Mouse (Mus musculus) midbrain, embryonic 11.5 days (tissue): ENCODE data around the gene Slc22a14. TPM values are rescaled to one million over a fixed set of nuclear protein-coding genes. Genes with fewer than 3 reads are reported as not detected.
A peak's percentile ranks its signal among the peaks of the same experiment; 100 is the strongest.

ENCODE experiments used
- ATAC-seq: fragments of 200-750 bp; cut with Nextera tagmentation; 2 replicates; pipeline ENCODE4 v1.8.0; 2017; ENCODE audit warnings: moderate TSS enrichment, moderate library complexity; ENCODE audit not compliant: low FRiP score
- DNase-seq: peaks from one replicate; pipeline ENCODE4 v3.0.0; 2015; ENCODE audit warnings: low spot score; ENCODE audit errors: missing footprints
- H3K27ac ChIP-seq: fragments of 300-500 bp; sonication (generic); 2 replicates; pipeline ENCODE4 v1.5.1; 2014; ENCODE audit warnings: low read depth, low read length
- H3K27me3 ChIP-seq: fragments of 300-500 bp; sonication (generic); 2 replicates; pipeline ENCODE4 v1.6.1; 2014; ENCODE audit warnings: mild to moderate bottlenecking, low read length, moderate library complexity, mixed read lengths; ENCODE audit not compliant: control insufficient read depth, insufficient read depth
- H3K36me3 ChIP-seq: fragments of 300-500 bp; sonication (generic); 2 replicates; pipeline ENCODE4 v1.6.1; 2014; ENCODE audit warnings: mild to moderate bottlenecking, low read length, moderate library complexity, mixed read lengths; ENCODE audit not compliant: control insufficient read depth, insufficient read depth
- H3K4me1 ChIP-seq: fragments of 300-500 bp; sonication (generic); 2 replicates; pipeline ENCODE4 v1.6.1; 2014; ENCODE audit warnings: low read length; ENCODE audit not compliant: control insufficient read depth, insufficient read depth
- H3K4me2 ChIP-seq: fragments of 300-500 bp; sonication (generic); 2 replicates; pipeline ENCODE4 v1.6.1; 2014; ENCODE audit warnings: mild to moderate bottlenecking, moderate library complexity
- H3K4me3 ChIP-seq: fragments of 300-500 bp; sonication (generic); 2 replicates; pipeline ENCODE4 v1.5.1; 2014; ENCODE audit warnings: low read depth, low read length
- H3K9ac ChIP-seq: fragments of 300-500 bp; sonication (generic); 2 replicates; pipeline ENCODE4 v1.6.1; 2014; ENCODE audit warnings: low read length
- H3K9me3 ChIP-seq: fragments of 300-500 bp; sonication (generic); 2 replicates; pipeline ENCODE4 v1.6.1; 2016; ENCODE audit warnings: low read length; ENCODE audit not compliant: control insufficient read depth
- WGBS: fragments of 180-500 bp; shearing (Covaris S2); extraction: QIAGEN DNeasy Blood & Tissue Kit; methylation state at CpG from one replicate; pipeline ENCODE4 v1.1.7; 2014; 5-methylcytosine and 5-hydroxymethylcytosine counted together
- polyA plus RNA-seq: library from polyadenylated mRNA; unstranded; fragments of >200 nt; fragmentation: Nextera tagmentation; extraction: Ambion mirVana; gene quantifications from 2 replicates; pipeline ENCODE4 v1.2.1, GENCODE M21; 2014

Slc22a14 gene
- polyA plus RNA-seq, 1 experiment from 2014 or later, result not detected

- Histone ChIP-seq H3K27ac (no peak within 1 kb of the TSS), H3K4me3 (peak within 1 kb of the TSS; percentile 48), H3K4me1 (no peaks in the 10 kb centered on the region; the same call in 1 of the 2 replicates), H3K36me3 (no peaks in the 10 kb centered on the region), H3K4me2 (peak within 1 kb of the TSS; percentile 53), H3K9ac (peak within 1 kb of the TSS; percentile 45), H3K27me3 (peaks cover 7% of the 10 kb centered on the region), H3K9me3 (no peaks in the 10 kb centered on the region)
- ATAC-seq (peak; percentile 91), DNase-seq (peak; percentile 97)
- under 1% methylated on average over 65 of the region's 65 CpGs for WGBS
These were observed 208.8 kb downstream of the Slc22a14 start, which contains the start of gene Acaa1b for GRCm38 (mm10) chr9:119156278-119157201. Gene Acaa1b, minus strand, starts transcription at chr9:119157093.

- peaks cover 7% of the 10 kb centered on the region for H3K27me3 ChIP-seq
- DNase-seq (no peak), ATAC-seq (no peak)
- no peaks in the 10 kb centered on the region; the same call in 1 of the 2 replicates for H3K4me1 ChIP-seq
- H3K9ac ChIP-seq, result no peak overlapping the region
- no peaks in the 10 kb centered on the region for H3K9me3 ChIP-seq
- H3K4me3 ChIP-seq, result no peak overlapping the region
- H3K4me2 ChIP-seq, result no peak overlapping the region
- no peak overlapping the region for H3K27ac ChIP-seq
- WGBS, result 56% methylated on average over 7 of the region's 7 CpGs
- no peaks in the 10 kb centered on the region for H3K36me3 ChIP-seq
These were observed 209.5 kb downstream of the Slc22a14 start for GRCm38 (mm10) chr9:119155826-119156225.

GRCm38 (mm10) chr9:119155416-119155815 is 209.9 kb downstream of the Slc22a14 start:
- Histone ChIP-seq H3K9me3 (no peaks in the 10 kb centered on the region), H3K36me3 (no peaks in the 10 kb centered on the region), H3K9ac (no peak overlapping the region), H3K4me3 (no peak overlapping the region), H3K27ac (no peak overlapping the region), H3K4me2 (no peak overlapping the region), H3K27me3 (peaks cover 7% of the 10 kb centered on the region), H3K4me1 (no peaks in the 10 kb centered on the region; the same call in 1 of the 2 replicates)
- WGBS, result 80% methylated on average over 8 of the region's 8 CpGs
- no peak for ATAC-seq
- DNase-seq, result no peak

- 68% methylated on average over 2 of the region's 2 CpGs for WGBS
- ATAC-seq (no peak), DNase-seq (no peak)
- H3K9me3 ChIP-seq, result no peaks in the 10 kb centered on the region
- H3K4me3 ChIP-seq, result no peak overlapping the region
- peaks cover 7% of the 10 kb centered on the region for H3K27me3 ChIP-seq
- no peaks in the 10 kb centered on the region for H3K36me3 ChIP-seq
- H3K4me1 ChIP-seq, result no peaks in the 10 kb centered on the region; the same call in 1 of the 2 replicates
- no peak overlapping the region for H3K9ac ChIP-seq
- H3K4me2 ChIP-seq, result no peak overlapping the region
- H3K27ac ChIP-seq, result no peak overlapping the region
These were observed 213.6 kb downstream of the Slc22a14 start for GRCm38 (mm10) chr9:119151751-119152150.

- no peak overlapping the region for H3K9ac ChIP-seq
- H3K27ac ChIP-seq, result no peak overlapping the region
- DNase-seq (peak; percentile 87), ATAC-seq (no peak)
- H3K4me2 ChIP-seq, result no peak overlapping the region
- no peak overlapping the region for H3K4me3 ChIP-seq
- no peaks in the 10 kb centered on the region for H3K36me3 ChIP-seq
- no peaks in the 10 kb centered on the region for H3K4me1 ChIP-seq
- H3K9me3 ChIP-seq, result no peaks in the 10 kb centered on the region
- 25% methylated on average over 5 of the region's 5 CpGs for WGBS
- H3K27me3 ChIP-seq, result no peaks in the 10 kb centered on the region
These were observed 215.8 kb downstream of the Slc22a14 start for GRCm38 (mm10) chr9:119149601-119150000.

GRCm38 (mm10) chr9:119146098-119146770 is 219.1 kb downstream of the Slc22a14 start:
- no peaks in the 10 kb centered on the region for H3K9me3 ChIP-seq

GRCm38 (mm10) chr9:119145638-119146037 is 219.7 kb downstream of the Slc22a14 start:
- no peak overlapping the region for H3K4me2 ChIP-seq
- no peak overlapping the region for H3K27ac ChIP-seq
- WGBS, result 64% methylated on average over 6 of the region's 6 CpGs
- H3K9ac ChIP-seq, result no peak overlapping the region
- ATAC-seq (no peak), DNase-seq (peak; percentile 57)
- no peak overlapping the region for H3K4me3 ChIP-seq
- no peaks in the 10 kb centered on the region for H3K27me3 ChIP-seq
- H3K4me1 ChIP-seq, result no peaks in the 10 kb centered on the region
- no peaks in the 10 kb centered on the region for H3K36me3 ChIP-seq
- no peaks in the 10 kb centered on the region for H3K9me3 ChIP-seq

More at GRCm38 (mm10) chr9:119146098-119146770, 219.1 kb downstream of the Slc22a14 start:
- Histone ChIP-seq H3K4me2 (no peak overlapping the region), H3K36me3 (no peaks in the 10 kb centered on the region), H3K9ac (no peak overlapping the region), H3K4me3 (no peak overlapping the region), H3K4me1 (no peaks in the 10 kb centered on the region), H3K27me3 (no peaks in the 10 kb centered on the region), H3K27ac (no peak overlapping the region)
- 85% methylated on average over 13 of the region's 13 CpGs for WGBS
- DNase-seq, result peak; percentile 14
- ATAC-seq, result no peak

GRCm38 (mm10) chr9:119145137-119145536 is 220.2 kb downstream of the Slc22a14 start:
- Histone ChIP-seq H3K4me1 (no peaks in the 10 kb centered on the region), H3K27me3 (no peaks in the 10 kb centered on the region), H3K27ac (no peak overlapping the region), H3K9ac (no peak overlapping the region), H3K4me3 (no peak overlapping the region), H3K36me3 (no peaks in the 10 kb centered on the region), H3K9me3 (no peaks in the 10 kb centered on the region), H3K4me2 (no peak overlapping the region)
- ATAC-seq (no peak), DNase-seq (no peak)
- 53% methylated on average over 10 of the region's 10 CpGs for WGBS

GRCm38 (mm10) chr9:119144696-119145095 is 220.7 kb downstream of the Slc22a14 start:
- H3K27me3 ChIP-seq, result no peaks in the 10 kb centered on the region
- DNase-seq (no peak), ATAC-seq (no peak)
- H3K27ac ChIP-seq, result no peak overlapping the region
- no peak overlapping the region for H3K4me3 ChIP-seq
- no peaks in the 10 kb centered on the region for H3K4me1 ChIP-seq
- no peaks in the 10 kb centered on the region for H3K9me3 ChIP-seq
- no peak overlapping the region for H3K4me2 ChIP-seq
- no peaks in the 10 kb centered on the region for H3K36me3 ChIP-seq
- no peak overlapping the region for H3K9ac ChIP-seq
- WGBS, result 86% methylated on average over 8 of the region's 8 CpGs
